Mouse (Mus musculus): ENCODE measurements at regions not wholly inside any gene's neighbourhood (a gene's known extent, or its start where the extent isn't known, plus 50 kb on each side); places are given as distances from the start of the nearest gene placed in this dataset.
A peak's percentile ranks its signal among the peaks of the same experiment; 100 is the strongest.

DNA sequence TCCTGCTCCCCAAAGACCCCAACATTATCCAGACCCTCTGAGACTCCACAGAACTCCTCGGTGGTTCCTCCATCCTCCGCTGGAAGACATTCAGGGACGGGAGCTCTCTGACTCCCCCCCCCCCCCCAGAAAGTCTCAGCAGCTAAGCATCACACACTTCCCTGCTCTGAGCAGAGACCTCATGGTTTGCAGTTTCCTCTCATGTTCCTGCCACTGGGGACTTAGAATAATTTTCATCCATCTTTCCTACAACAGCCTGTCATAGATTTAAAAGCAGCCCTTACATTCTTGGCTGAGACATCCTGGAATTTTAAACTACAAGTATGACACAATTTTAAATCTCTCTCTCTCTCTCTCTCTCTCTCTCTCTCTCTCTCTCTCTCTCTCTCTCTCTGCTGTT, 69.2 kb downstream of the Gpr65 start:
- no peak overlapping the region for H3K27ac ChIP-seq (ENCODE audit: low read depth, low read length)
- H3K4me1 ChIP-seq (ENCODE audit: insufficient read depth) = peaks cover 7% of the 10 kb centered on the region; the same call in 1 of the 2 replicates
- no peaks in the 10 kb centered on the region for H3K36me3 ChIP-seq (ENCODE audit: insufficient read depth)
- H3K4me2 ChIP-seq (ENCODE audit: low read depth) = no peak overlapping the region
- 76% methylated on average over 3 of the region's 3 CpGs for WGBS
- TF ChIP-seq CTCF (IDR thresholded peaks at IDR 0.05; ENCODE audit: low read depth) = no peak
- ATAC-seq (peak; percentile 74; the same call in 1 of the 2 replicates), DNase-seq (no peak)
- H3K9ac ChIP-seq = no peak overlapping the region
- no peak overlapping the region for H3K4me3 ChIP-seq (ENCODE audit: low read depth, low read length)
- H3K9me3 ChIP-seq (ENCODE audit: low read length) = no peaks in the 10 kb centered on the region
- no peaks in the 10 kb centered on the region for H3K27me3 ChIP-seq (ENCODE audit: insufficient read depth, low read length)

- H3K9ac ChIP-seq = no peak overlapping the region
- no peak for TF ChIP-seq CTCF (IDR thresholded peaks at IDR 0.05; ENCODE audit: low read depth)
- 68% methylated on average over 9 of the region's 9 CpGs for WGBS
- H3K36me3 ChIP-seq (ENCODE audit: insufficient read depth) = no peaks in the 10 kb centered on the region
- ATAC-seq = peak; percentile 50
- no peaks in the 10 kb centered on the region for H3K9me3 ChIP-seq (ENCODE audit: low read length)
- no peaks in the 10 kb centered on the region for H3K27me3 ChIP-seq (ENCODE audit: insufficient read depth, low read length)
- H3K4me1 ChIP-seq (ENCODE audit: insufficient read depth) = peaks cover 7% of the 10 kb centered on the region; the same call in 1 of the 2 replicates
- no peak overlapping the region for H3K4me2 ChIP-seq (ENCODE audit: low read depth)
- no peak overlapping the region for H3K4me3 ChIP-seq (ENCODE audit: low read depth, low read length)
- H3K27ac ChIP-seq (ENCODE audit: low read depth, low read length) = no peak overlapping the region; the same call in 1 of the 2 replicates
- peak; percentile 26 for DNase-seq
Measured at GRCm38 (mm10) chr12:98339536-98339935, 71.1 kb downstream of the Gpr65 start.

DNA sequence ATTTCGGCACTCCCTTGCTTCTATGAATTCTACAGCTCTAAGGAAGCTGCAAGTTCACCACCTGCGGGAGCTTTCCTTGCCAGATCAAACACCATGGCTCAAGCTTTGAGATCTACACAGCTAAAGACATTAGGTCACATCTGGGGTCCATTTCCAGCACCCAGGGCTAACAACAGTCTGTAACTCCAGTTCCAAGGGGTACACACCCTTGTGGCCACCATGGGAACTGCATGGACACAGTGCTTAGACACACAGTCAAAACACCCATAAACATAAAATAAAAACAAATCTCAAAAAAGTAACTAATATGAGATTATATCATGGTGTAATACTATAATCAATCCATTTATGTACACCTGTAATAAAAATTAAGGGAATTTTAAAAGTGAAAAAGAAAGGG, 73.7 kb downstream of the Gpr65 start:
- H3K4me3 ChIP-seq (ENCODE audit: low read depth, low read length) = no peak overlapping the region
- H3K36me3 ChIP-seq (ENCODE audit: insufficient read depth) = no peaks in the 10 kb centered on the region
- H3K4me1 ChIP-seq (ENCODE audit: insufficient read depth) = peaks cover 4% of the 10 kb centered on the region; the same call in 1 of the 2 replicates
- no peak overlapping the region for H3K4me2 ChIP-seq (ENCODE audit: low read depth)
- WGBS = 81% methylated on average over 2 of the region's 2 CpGs
- no peak overlapping the region for H3K9ac ChIP-seq
- no peaks in the 10 kb centered on the region for H3K9me3 ChIP-seq (ENCODE audit: low read length)
- DNase-seq (no peak), ATAC-seq (no peak)
- H3K27ac ChIP-seq (ENCODE audit: low read depth, low read length) = no peak overlapping the region
- H3K27me3 ChIP-seq (ENCODE audit: insufficient read depth, low read length) = no peaks in the 10 kb centered on the region
- TF ChIP-seq CTCF (IDR thresholded peaks at IDR 0.05; ENCODE audit: low read depth) = peak; percentile 51

DNA sequence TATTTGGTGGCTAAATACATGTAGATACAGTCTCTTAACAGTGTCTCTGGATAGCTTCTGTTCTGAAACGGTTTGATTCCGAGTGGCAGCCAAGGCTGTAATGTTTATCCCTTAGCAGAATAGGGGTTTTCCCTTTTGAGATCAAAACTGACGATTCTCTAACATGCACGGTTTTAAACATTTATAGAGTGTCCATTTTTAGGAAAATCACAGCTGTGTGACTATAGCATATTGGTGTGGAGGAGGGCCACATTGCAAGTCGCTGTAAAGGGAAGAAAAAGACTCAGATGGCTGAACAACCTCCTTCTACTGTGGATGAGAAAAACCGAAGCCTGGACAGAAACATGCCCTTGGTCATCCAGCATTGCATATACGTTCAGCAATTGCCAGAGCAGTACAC, 75.2 kb downstream of the Gpr65 start:
- H3K27me3 ChIP-seq (ENCODE audit: insufficient read depth, low read length) = no peaks in the 10 kb centered on the region
- no peaks in the 10 kb centered on the region for H3K9me3 ChIP-seq (ENCODE audit: low read length)
- H3K36me3 ChIP-seq (ENCODE audit: insufficient read depth) = no peaks in the 10 kb centered on the region
- no peak overlapping the region for H3K4me2 ChIP-seq (ENCODE audit: low read depth)
- TF ChIP-seq CTCF (IDR thresholded peaks at IDR 0.05; ENCODE audit: low read depth) = no peak
- 76% methylated on average over 7 of the region's 7 CpGs for WGBS
- no peak overlapping the region for H3K27ac ChIP-seq (ENCODE audit: low read depth, low read length)
- H3K4me3 ChIP-seq (ENCODE audit: low read depth, low read length) = no peak overlapping the region
- ATAC-seq = no peak
- DNase-seq = no peak
- peaks cover 4% of the 10 kb centered on the region; the same call in 1 of the 2 replicates for H3K4me1 ChIP-seq (ENCODE audit: insufficient read depth)
- no peak overlapping the region for H3K9ac ChIP-seq

DNA sequence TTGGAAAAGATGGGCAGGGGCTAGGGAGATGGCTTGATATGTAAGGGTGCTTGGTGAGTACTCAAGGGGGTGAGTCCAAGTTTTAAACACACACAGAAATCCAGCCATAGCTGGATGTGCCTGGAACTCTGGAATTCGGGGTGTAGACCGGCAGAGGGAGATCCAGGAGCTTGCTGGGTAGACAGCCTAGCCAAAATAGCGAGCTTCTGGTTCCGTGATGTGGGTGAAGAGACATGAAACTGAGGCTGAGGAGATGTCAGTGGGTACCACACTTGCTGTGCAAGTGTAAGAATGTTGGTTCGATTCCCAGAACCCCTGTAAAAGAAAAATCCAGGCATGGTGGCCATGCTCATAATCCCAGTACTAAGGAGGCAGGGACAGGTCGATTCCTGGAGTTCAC, 78.6 kb downstream of the Gpr65 start:
- ATAC-seq = no peak
- H3K4me3 ChIP-seq (ENCODE audit: low read depth, low read length) = no peak overlapping the region
- H3K4me1 ChIP-seq (ENCODE audit: insufficient read depth) = no peaks in the 10 kb centered on the region
- no peaks in the 10 kb centered on the region for H3K36me3 ChIP-seq (ENCODE audit: insufficient read depth)
- no peak for DNase-seq
- H3K27ac ChIP-seq (ENCODE audit: low read depth, low read length) = no peak overlapping the region
- no peak for TF ChIP-seq CTCF (IDR thresholded peaks at IDR 0.05; ENCODE audit: low read depth)
- H3K9ac ChIP-seq = no peak overlapping the region
- no peaks in the 10 kb centered on the region for H3K27me3 ChIP-seq (ENCODE audit: insufficient read depth, low read length)
- WGBS = 93% methylated on average over 6 of the region's 6 CpGs
- no peak overlapping the region for H3K4me2 ChIP-seq (ENCODE audit: low read depth)
- H3K9me3 ChIP-seq (ENCODE audit: low read length) = no peaks in the 10 kb centered on the region

DNA sequence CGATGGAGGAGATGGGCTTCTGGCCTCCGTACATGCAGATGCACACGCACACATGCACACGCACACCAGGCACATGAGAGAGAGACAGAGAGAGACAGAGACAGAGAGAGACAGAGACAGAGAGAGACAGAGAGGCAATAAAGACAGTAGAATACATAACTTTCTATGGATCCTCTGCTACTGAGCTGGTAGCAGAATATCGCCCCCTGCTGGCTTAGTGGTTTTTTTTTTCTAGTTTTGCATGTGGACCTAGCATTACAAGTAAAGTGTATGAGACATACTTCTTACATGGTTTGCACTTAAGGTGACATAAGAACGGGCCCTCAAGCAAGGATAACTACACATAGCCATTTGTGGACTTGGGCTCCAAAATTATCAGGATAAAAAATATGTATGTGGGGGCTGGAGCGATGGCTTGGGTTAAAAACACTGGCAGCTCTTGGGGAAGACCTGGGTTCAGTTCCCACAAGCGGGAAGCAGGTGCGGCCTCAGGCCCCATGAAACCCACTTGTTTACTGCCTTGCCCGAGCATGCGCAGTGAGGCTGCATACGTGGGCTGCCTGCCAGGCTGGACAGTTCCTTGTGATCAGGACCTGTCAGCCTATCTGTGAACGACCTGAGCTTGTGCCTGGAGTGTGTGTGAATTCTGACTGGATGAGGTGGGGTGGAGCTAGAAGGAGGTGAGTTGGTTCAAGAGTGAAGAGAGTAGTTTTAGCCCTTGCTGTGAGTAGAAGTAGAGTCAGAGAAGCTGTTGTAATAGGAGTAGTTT, 79.3 kb downstream of the Gpr65 start:
- peak; percentile 58 for TF ChIP-seq CTCF (IDR thresholded peaks at IDR 0.05; ENCODE audit: low read depth)
- no peak for ATAC-seq
- DNase-seq = peak; percentile 50

GRCm38 (mm10) chr12:98349864-98350643, 81.6 kb downstream of the Gpr65 start:
- H3K4me2 ChIP-seq (ENCODE audit: low read depth) = no peak overlapping the region
- no peak for ATAC-seq
- 96% methylated on average over 7 of the region's 7 CpGs for WGBS

More for the DNA sequence above, 79.3 kb downstream of the Gpr65 start:
- H3K4me1 ChIP-seq (ENCODE audit: insufficient read depth) = no peaks in the 10 kb centered on the region
- no peaks in the 10 kb centered on the region for H3K36me3 ChIP-seq (ENCODE audit: insufficient read depth)
- WGBS = 81% methylated on average over 13 of the region's 13 CpGs
- H3K9me3 ChIP-seq (ENCODE audit: low read length) = no peaks in the 10 kb centered on the region
- no peak overlapping the region for H3K27ac ChIP-seq (ENCODE audit: low read depth, low read length)
- no peak overlapping the region for H3K4me2 ChIP-seq (ENCODE audit: low read depth)
- H3K4me3 ChIP-seq (ENCODE audit: low read depth, low read length) = no peak overlapping the region
- no peak overlapping the region for H3K9ac ChIP-seq
- no peaks in the 10 kb centered on the region for H3K27me3 ChIP-seq (ENCODE audit: insufficient read depth, low read length)

More at GRCm38 (mm10) chr12:98349864-98350643, 81.6 kb downstream of the Gpr65 start:
- Histone ChIP-seq H3K27ac (ENCODE audit: low read depth, low read length) (no peak overlapping the region), H3K27me3 (ENCODE audit: insufficient read depth, low read length) (no peaks in the 10 kb centered on the region), H3K4me3 (ENCODE audit: low read depth, low read length) (no peak overlapping the region), H3K36me3 (ENCODE audit: insufficient read depth) (no peaks in the 10 kb centered on the region), H3K9me3 (ENCODE audit: low read length) (no peaks in the 10 kb centered on the region), H3K9ac (no peak overlapping the region), H3K4me1 (ENCODE audit: insufficient read depth) (no peaks in the 10 kb centered on the region)
- no peak for TF ChIP-seq CTCF (IDR thresholded peaks at IDR 0.05; ENCODE audit: low read depth)
- DNase-seq = no peak

Data from forebrain, postnatal 0 days (tissue).